Mouse (Mus musculus) right cerebral cortex, postnatal 4 days (tissue): ENCODE measurements around the gene Gm49361.
"Not testable (repeated sequence)": the region's sequence is repeated elsewhere in the genome, so short reads cannot be mapped to it uniquely, and the experiment has no call there.

Source experiments
- DNase-seq: peaks from one replicate; pipeline ENCODE4 v3.0.0-alpha.2; 2022

The Gm49361 gene

DNA sequence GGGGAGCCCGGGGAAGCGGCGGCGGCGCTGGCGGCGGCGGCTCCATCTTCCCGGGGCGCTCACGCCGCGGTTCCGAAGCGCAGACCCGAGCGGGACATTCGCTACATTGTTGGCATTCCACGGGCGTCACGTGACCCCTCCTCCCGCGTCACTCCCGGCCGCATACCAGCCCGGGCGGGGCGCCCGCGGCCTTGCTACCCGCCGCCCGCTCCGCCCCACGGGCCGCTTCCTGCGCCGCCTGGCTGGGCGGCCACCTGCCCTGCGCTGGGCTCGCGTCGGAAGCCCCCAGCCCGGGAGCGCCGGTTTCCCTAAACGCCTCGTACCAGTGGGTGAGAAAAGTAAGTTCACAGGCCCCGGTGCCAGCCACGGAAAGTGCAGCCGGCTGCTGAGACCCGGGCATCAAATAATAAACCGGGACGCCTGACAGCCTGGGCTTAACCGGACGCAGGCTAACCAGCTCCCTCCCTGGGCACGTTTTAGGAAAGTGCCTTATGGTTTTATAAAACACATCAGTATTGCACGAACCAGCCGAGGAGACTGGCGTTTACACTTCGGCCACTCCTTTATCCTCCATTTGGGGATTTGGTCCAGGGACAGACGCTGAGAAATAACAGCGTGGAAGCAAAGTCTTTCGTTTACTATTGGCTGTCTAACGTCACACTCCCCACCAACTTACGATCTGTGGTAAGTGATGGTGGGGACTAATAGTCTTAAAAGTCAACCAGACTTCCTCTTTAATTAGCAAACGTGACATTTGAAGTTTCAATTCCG is at the start of gene Gm49361:
TSS of gene Gm49361 (minus strand) at position 103 of the 771 bp plus-strand sequence.
- peak; percentile 77 for DNase-seq

DNA sequence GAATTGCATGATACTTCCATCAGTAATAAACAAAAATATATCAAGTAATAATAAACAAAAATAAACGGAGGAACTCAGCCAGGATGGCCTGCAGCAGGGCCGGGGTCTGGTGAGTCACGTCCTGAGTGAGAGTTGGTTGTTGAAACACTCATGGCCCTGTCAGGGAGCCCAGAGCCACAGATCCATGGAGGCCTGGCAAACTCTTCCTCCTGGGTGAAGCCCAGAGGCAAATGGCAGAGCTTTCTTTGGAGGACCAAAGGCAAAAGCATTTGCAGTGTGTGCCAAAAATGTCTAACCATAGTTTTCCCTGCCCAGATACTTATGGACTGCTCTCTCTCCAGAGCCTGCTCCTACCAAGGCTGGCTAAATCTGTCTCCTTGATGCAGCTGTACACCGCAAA is 45.3 kb upstream of the Gm49361 start:
- DNase-seq, result no peak

DNA sequence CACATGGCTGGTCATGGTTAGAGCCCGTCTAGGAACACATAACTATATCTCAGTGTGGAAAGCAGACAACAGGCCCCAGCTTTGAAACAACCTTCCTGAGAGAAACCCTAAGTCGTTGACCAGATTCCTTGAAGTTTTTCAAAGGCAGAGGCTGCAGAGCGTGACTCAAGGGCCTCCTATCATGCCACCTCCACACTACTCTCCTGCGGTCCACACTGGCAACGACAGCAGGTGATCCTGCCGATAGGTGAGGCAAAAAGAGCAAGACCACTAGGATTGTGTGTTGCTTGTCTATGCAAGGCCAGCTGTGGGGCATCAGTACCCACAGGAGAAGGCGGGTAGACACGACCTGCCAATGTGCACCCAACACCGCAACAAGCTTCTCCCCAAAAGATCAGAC is 43.9 kb upstream of the Gm49361 start:
- no peak for DNase-seq

DNA sequence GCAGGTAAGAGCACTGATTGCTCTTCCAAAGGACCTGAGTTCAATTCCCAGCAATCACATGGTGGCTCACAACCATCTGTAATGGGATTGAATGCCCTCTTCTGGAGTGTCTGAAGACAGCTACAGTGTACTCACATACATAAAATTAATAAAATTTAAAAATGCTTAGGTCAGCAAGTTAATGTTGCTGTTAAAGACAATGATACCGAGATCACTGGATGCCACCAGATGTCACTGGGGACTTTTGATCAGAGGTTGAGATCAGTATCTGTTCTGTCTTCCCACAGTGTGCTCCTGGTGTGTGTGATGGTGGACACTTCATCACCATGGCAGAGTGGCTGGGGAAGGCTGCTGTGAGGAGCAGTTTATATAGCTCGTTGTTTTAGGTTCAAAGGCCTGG is 43.4 kb upstream of the Gm49361 start:
- no peak for DNase-seq

DNA sequence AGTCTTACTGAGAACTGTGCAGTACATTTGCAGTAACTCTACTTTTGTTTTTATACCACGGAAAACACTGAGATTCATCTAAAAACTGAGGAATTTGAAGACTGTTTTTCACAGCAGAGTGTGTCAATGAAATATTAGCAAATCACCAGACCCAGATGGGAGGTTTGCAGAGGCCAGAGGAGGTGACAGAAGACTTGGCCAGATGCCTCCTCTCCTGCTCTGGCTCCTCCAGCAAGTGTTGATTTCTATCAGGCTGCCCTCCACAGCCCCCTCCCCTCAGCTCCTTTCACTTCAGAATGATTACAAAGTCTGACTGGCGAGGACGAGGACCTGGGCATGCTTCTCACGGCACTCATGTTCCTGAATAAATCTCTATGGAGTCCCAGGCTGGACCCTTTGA is 41.5 kb upstream of the Gm49361 start:
- no peak for DNase-seq

DNA sequence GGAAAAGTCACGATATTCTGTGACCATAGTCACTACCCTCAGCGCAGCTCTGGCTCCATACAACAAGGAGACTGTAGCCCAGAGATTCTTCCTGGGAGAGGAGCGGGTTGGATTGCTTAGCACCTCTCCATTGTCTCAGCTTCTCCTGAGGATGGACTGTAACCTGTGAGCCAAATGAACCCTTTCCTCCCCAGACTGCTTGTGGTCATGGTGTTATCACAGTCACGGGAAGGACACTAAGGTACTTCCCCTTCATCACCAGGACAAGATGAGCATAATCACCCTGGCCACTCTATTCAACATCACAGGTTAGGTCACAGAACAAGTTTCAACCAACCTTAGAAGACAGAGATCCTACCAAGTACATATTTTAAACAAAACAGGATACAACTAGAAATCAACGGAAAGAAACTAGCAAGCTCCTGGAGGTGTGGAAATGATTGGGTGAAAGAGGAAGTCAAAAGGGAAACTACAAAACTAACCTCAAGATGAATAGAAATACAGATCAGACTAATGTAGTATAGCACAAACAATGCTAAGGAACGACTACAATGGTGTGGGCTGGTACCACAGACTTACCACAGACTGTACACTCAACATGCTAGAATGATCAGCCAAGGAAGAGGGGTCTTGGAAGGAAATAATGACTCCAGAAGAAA is 26.4 kb upstream of the Gm49361 start:
- DNase-seq, result no peak

DNA sequence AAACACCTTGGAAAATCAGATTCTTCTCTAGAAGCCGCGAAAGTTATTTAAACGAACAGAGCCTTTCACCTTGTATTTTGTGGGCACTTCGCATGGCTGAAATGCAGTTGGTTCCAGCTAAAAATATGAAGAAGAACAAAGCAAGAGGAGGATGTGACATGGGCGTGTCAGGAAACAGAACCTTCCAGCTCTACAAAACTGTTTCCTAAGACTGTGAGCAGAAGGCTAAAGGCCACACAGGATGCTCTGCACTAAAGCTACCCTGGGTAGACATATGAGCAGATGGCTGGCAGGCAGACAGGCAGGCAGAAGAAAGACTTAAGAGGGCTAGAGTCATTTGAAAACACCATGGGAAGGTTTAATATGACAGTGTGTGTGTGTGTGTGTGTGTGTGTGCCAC is 23.2 kb upstream of the Gm49361 start:
- DNase-seq, result no peak

DNA sequence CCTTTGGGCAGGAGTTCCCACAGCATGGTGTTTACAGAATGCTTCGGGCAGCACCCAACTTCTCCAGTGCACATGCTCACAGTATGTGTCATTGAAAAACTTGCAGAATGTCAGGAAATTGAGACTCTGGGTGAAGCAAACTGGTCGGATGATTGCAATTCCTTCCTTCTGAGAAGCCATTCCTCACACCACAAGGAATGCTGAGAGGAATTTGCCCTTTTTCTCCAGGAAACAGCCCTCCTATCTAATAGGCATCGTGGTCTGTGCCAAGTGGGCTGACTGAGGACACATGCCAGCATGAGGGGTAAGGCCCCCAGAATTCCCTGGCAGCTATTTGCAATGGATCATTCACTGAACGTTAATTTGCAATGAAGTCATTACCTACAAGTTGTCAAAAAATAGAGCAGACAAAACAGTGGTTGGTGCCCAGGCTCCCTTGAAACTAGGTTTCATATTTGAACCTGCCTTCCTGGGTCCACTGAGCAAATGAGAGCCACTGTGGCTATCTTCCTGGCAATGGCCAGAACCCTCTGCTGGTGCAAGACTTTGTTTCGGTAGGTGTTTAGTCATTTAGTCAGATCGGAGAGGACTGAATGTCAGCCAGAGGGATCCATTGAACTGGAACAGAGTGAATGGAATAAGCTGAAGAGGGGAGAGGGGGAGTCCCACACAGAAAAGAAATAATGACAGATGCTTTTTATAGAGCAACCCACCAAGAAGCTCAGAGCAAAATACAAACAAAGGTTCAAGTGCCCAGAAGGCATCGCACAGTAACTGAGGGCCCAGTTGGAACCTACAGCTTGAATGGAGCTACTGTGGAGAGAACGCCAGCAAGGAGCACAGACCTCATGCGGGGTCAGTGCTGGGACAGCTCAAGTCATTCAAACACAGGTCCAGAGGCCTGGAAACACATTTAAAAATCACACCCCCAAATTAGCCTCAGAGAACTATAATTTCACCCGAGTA is 14.8 kb upstream of the Gm49361 start:
- DNase-seq, result no peak

DNA sequence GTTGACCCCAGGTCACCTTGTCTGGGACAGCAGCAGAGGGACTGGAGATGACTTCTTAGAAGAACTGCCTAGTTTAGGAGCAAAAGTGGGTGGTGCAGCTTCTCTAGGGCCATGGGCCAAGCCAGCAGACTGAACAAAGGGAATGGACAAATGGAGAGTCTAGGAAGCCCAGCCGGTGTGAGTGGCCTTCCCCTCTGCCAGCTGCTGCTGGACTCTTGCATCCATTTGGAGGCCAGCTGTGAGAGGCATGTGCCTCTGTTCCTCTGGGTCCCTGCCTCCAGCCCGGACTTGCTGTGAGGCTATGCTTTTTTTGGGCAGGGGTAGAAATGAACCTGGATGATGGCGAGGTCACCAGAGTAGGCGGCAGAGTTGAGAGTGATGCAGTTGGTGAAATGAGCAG is 12.3 kb upstream of the Gm49361 start, which contains the start of gene Lats2:
TSS of gene Lats2 (minus strand) at position 152 of the 400 bp plus-strand sequence.
- no peak for DNase-seq

DNA sequence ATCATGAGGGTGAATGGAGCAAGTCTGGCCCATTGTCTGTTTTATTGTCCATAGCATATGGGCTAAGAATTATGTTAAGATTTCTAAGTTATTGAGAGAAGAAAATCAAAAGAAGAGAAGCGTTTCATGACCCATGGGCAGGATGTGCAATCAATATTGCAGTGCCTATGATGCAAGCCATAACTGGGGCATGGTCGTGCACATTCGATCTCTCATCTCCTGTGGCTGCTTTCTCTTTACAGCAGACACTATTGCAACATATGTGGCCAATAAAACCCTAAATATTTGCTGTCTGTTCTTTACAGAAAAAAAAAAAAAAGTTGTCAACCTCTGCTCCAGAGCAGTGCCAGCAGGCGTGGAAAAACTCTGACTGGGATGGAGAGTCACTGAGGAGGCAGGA is 10.2 kb upstream of the Gm49361 start:
- no peak for DNase-seq

DNA sequence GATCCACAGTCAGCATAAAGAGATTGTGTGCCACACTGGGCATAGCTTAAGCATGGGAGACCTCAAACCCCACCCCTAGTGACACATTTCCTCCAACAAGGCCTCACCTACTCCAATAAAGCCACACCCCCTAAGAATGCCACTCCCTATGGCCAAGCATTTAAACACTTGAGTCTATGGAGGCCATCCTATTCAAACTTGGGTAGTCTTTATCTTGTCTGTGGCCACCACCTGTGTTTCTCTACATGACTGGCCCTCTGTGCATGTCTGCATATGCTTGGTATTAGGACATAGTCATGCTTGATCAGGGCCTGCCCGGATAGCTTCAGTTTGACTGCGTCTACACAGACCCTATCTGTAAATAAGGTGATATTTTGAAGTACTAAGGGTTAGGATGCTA is 9.8 kb upstream of the Gm49361 start:
- DNase-seq, result no peak

DNA sequence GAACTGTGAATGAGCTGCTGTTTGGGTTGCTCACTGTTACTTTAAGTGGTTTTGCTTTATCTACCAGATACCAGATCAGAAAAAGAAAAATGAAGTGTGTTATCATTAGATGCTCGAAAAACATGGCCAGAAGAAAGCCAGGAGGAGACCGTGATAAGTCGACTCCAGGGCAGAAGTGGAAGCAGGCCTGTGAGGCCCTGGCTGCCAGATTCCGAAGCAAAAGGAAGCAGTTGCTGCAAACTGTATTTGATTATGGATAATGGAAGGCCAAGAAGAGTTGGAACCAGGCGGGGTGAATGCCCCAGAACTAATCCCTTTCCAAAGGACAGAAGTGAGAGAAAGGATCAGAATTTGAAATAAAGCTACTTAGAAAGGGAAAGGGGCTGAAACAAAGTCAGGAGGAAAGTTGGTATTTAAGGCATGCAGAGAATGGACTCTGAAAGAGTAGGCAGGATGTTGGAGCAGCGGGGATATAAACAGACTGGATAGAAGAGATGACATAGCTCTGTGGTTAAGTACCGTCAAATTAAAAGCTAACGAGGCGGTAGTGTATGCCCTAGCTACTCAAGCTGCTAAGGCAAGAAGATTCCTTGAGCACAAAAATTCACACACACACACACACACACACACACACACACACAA is 7.6 kb upstream of the Gm49361 start:
- DNase-seq, result no peak

DNA sequence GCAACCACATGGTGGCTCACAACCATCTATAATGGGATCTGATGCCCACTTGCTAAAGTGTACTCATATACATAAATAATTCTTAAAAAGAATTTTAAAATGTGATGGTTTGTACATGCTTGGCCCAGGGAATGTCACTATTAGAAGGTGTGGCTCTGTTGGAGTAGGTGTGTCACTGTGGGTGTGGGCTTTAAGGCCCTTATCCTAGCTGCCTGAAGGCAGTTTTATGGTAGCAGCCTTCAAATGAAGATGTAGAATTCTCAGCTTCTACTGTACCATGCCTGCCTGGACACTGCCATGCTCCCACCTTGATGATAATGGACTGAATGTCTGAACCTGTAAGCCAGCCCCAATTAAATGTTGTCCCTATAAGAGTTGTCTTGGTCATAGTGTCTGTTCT is 5.1 kb upstream of the Gm49361 start:
- DNase-seq, result not testable (repeated sequence)

DNA sequence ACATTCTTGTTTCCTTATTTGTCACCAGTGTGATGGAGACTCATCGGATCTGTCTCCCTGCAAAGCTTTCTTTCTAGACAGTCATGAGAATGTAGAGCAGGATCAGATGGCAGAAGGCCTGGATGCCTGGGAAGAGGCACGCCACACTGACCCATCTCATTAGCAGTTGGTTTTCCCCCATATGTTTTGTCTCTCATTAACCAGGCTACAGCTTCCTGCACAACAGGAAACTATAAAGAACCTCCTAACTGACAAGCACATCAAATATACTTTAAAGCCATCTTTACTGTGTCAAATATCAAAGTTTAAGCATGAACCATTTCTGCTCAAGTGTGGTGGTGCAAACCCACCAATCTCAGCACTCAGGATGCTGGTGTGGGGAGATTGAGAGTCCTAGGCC is 3.6 kb upstream of the Gm49361 start:
- DNase-seq, result no peak

DNA sequence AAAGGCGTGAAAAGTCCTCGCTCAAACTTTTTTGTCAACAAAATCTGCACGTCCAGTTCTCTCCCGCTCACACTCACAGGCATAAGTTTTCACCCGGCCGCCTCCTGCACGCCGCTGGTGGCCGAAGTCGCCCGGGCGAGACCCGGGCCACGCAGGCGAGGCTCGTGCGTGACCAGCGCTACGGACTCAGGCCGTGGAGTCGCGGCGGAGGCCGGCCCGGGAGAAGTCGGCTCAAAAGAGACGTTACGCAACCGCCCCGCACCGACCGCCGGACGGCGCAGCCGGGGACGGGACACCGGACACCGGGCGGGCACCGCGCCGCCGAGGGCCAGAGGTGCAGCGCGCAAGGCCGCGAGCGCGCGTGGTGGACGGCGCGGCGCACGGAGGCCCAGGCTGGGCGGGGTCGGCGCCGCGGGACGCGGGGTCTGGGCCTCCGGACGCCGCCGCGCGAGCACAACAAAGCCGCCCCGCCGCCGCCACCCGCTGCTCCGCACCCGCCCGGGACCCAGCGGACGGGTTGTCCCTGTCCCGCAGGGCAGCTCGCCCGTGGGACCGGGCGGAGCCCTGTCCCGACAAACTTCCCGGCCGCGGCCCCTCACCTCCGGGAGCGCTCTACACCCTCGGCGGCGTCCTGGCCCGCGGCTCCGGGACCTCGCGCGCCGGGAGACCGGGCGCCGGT is 473 bp downstream of the Gm49361 start:
- peak; percentile 19 for DNase-seq

DNA sequence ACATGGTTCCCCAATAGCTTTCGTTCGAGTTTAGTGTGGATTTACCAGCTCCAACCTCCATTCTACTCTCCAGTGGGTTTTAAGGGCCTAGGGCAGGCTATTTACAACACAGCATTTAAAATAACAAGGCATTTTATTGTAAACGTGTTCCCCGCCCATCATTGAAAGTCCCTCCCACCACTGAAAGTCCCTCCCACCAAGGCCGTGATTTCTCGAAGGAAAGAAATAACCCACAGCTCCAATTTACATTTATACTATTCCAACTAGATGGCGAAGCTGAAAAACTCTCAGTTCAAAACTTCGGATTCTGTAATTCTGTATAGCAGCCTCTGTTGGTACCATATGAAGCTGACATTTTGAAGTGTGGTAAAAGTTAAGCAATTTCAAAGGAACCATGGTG is 1.4 kb downstream of the Gm49361 start:
- DNase-seq, result no peak

DNA sequence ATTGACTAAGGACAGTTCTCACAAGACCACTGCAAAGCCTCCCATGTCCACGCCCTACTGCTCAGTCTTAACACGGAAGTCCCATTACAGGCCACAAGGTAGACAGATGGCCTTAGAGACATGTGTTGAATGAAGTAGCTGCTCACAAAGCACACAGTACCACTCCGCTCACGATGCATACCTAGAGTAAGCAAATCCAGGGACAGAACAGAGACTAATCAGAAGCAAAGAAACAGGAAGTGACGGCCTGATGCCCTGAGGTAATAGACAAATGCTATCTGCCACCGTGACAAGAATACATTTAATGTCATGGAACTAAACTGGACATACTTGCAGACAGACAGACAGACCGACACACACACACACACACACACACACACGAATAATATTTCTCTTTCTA is 5.3 kb downstream of the Gm49361 start:
- no peak for DNase-seq

DNA sequence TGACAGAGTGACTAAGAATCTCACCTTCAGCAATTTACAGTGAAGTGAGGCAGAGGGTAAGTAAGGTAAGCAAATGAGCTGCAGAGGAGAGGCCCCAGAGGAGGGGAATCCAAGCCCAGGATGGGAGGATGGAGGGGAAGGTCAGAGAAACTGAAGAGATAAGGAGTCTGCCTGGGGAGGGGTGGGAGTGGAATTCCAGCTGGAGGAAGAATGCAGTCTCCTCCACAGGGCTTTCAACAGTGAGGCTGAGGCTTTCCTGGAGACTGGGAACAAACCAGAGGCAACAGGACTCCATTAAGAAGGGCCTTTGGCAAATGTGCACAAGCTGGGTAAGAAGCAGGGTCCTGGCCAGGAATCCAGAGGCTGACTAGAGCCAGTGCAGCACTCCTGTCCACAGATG is 8.8 kb downstream of the Gm49361 start:
- no peak for DNase-seq

DNA sequence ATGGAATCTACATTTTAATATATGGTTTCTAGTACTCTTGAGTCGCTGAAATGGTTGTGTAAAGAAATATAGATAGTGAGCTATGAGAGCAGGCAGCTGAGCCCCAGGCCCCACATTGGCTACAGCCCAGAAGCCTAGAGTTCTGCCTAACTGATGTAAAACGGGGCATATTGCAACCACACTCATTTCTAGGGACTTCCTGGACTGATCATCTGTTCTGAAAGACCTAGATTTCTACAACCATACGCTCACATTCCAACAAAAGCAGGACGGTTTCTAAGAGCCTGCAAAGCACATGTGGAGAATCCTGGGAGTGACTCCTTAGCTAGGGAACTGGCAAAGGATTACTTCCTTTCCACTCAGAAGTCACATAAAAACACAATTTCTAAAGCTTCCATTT is 9.8 kb downstream of the Gm49361 start:
- no peak for DNase-seq

DNA sequence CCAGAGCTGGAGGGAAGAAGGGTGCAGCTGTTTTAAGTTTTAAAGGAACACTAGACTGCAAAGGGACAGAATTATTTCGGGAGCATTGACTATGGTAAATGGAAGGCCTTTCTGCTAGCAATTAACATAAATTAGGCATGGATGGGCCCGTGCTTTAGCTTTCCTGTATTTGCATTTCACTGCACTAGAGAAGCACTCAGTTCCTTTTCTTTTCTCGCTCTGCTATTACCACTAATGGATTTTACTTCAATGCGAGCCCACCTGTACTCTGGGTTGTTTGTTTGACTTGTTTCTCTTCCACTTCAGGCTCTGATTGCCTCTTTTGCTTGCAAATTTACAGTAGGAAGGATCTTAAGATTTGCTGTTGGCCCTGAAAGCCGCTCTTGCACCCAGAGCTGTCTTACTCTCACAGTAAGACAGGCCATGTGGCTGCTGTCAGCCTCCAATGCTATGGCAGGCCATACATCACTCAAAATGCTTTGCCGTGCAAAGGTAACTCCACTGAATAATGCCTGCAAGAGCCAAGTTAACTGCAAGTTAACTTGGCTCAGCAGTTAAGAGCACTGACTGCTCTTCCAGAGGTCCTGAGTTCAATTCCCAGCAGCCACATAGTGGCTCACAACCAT is 13.1 kb downstream of the Gm49361 start:
- DNase-seq, result no peak

DNA sequence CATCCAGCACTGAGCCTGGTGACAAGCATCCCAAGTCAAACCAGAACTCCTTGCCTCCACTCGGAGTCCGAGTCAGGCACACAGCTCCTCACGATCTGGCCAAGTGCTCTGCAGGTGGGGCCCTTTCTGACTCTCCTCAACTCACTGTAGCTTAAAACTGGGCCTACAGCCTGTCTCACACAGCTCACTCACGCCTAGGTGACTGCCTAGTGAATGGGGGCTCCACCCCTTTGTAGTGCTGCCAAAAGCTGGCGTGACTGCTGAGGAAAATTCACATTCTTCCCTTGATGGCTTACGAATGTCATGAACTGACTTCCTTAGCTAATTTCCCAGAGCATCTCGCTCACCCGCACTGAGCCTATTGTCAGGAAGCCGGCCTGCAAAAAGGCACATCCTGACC is 15.4 kb downstream of the Gm49361 start:
- no peak for DNase-seq

DNA sequence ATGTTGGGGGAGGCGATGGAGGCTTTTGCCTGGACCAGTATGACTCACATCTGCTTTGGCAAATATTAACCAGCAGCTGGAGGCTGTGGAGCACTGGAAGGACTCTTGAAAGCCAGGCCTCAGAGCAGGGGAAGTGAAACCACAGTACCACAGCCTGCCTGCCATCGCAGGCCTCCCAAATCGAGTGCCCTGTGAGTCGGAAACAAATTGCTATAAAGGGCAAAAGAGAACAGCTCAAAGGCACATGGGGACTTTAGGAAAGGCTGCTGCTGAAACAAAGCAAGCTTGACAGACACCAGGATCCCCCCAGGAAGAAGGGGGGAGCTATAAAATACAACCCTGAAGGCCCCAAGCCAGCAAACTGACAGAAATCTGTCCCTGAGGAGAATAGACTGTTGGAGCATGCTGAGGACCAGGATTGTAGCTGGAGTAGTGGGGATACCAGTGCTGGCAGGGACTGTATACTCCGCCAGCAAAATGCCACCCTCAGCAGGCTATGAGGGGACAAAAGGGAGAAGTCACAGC is 15.9 kb downstream of the Gm49361 start:
- DNase-seq, result no peak
